Mouse (Mus musculus) thymus, postnatal 0 days (tissue): ENCODE measurements around the gene Ascc2. TPM values are rescaled to one million over a fixed set of nuclear protein-coding genes. Genes with fewer than 3 reads are reported as not detected.
"Not testable (repeated sequence)": the region's sequence is repeated elsewhere in the genome, so short reads cannot be mapped to it uniquely, and the experiment has no call there.

Experiments used
- DNase-seq: peaks from one replicate; pipeline ENCODE4 v3.0.0-alpha.2; 2015; ENCODE audit warnings: low spot score
- polyA plus RNA-seq: library from polyadenylated mRNA; unstranded; fragments of >200 nt; fragmentation: Nextera tagmentation; extraction: Ambion mirVana; gene quantifications from 2 replicates; pipeline ENCODE4 v1.2.1, GENCODE M21; 2015

The Ascc2 gene
- polyA plus RNA-seq, 1 experiment from 2014 or later = 27.4 TPM

- no peak for DNase-seq
Observed at GRCm38 (mm10) chr11:4683516-4683915, 46.0 kb downstream of the Ascc2 start.

- DNase-seq = no peak
Observed at GRCm38 (mm10) chr11:4684186-4684585, 46.6 kb downstream of the Ascc2 start.

DNA sequence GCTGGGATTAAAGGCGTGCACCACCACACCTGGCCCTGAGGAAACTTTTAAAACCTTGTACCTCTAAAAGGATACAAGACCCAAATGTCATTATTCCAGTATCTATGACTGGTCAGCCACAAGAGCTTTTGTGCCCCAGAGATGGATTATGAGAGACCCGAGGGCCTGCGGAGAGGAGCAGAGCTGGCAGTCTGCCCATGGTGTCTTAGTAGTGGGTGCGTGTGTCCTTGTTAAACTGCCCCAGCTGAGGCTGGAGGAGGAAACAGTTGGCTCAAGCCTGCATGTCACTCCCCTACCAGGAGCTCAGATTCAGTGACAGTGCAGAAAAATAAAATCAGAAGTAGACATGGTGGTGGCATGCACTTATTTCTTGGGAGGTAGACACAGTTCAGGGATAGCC is 47.5 kb downstream of the Ascc2 start:
- no peak for DNase-seq

DNA sequence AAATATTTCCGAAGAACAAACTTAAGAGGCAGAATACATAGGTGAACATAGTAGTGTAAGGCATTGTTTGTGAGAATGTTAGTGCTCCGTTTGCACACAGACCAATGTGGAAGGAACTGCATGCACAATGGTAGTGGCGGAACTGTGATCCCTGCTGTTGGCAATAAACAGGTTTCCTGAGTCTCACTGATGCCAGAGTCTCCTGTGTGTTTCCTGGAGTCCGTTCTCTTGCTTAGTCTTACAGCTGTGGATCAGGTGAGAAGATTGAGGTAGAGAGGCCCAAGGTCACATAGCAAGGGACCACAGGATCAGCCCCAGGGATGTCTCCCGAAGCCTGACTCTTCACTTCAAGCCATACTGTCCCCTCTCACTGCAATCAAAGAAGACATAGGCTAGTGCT is 48.0 kb downstream of the Ascc2 start:
- DNase-seq = no peak

DNA sequence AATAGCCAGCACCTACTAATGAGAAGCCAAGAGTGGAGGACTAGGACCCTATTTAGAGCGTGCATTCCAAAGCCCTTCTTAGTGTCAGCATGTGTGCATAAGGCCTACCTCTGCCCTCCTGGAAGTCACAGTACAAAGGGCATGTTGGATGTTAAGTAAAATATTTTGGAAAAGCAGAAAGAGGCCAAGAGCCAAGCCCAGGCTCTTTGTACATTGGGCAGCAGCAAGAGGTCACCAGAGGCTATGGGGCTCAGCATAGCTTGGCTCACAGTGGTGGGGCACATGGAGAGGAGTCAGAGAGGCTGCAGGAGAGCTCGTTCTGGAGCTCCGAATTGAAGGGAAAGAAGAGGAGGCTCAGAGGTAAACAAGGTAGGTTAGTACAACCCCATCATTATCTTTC is 49.5 kb downstream of the Ascc2 start:
- no peak for DNase-seq

DNA sequence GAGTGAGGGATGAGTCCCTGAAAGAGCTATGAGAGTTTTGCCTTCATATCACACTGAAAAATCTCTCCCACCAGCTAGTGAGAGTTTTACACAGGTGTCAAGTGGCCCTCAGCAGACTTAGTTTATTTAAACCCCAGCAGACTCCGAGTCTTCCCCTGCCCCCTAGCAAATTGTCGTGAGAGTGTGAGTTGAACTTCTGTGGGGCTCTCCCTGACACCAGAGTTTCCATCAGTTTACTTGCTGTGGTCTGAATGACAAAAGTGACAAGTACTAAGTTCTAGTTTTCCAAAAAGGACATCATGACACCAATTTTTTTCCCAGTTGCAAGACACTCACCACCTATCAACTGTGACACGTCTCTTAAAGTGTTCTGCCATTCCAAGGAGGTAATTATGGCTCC is 50.3 kb downstream of the Ascc2 start:
- no peak for DNase-seq

- DNase-seq = no peak
Observed at GRCm38 (mm10) chr11:4688632-4689380, 51.3 kb downstream of the Ascc2 start.

DNA sequence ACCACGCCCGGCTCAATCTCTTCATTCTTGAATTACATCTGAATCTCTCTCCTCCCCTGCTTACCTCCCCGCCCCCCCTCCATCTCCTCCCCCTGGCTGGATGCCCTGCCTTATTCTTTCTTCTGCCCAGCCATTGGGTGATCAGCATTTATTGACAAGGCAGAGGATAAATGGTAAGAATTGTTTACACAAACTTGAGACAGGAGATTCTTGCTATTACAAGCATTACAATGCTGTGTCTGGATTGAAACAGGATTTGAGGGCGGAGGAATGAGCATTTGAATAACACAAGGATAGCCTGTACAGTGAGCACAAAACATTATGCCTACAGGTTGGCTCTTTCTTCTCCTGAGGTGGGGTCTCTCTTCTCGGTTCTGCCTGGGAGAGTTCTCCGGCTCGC is 52.8 kb downstream of the Ascc2 start:
- no peak for DNase-seq

DNA sequence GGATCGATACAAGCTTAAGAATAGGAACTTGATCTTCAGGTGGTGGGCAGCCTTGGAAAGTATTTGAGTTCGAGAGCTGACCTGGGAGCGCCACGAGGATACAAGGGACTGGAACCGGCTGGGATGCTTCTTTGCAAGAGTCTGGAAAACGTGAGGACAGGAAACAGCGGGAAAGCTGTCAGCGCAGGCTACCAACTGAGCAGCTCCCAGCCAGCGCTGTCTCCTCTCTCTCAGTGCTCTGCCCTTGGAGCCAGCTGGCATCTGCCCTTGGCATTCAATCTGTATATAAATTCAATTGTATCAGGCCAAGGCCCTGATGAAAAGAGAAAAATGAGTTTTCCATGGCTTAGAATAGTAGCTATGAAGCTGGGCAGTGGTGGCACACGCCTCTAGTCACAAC is 53.7 kb downstream of the Ascc2 start:
- no peak for DNase-seq

DNA sequence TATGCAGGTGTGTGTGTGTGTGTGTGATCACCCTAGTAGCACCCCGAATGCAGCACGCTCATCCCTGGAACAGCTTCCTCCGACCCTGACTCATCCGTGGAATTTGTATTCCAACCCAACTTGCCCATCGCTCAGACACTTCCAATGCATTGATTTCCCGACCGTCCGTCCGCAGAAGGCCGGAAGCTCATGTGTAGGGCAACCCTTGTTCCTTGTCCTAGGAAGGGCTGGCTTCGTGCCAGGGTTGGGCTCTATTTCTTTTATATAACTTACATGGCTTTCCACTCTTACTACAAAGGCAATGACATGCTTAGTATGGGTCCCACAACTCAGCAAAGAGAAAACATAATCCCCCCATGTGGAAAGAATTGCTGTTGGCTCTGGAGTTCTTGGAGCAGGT is 54.6 kb downstream of the Ascc2 start:
- no peak for DNase-seq

DNA sequence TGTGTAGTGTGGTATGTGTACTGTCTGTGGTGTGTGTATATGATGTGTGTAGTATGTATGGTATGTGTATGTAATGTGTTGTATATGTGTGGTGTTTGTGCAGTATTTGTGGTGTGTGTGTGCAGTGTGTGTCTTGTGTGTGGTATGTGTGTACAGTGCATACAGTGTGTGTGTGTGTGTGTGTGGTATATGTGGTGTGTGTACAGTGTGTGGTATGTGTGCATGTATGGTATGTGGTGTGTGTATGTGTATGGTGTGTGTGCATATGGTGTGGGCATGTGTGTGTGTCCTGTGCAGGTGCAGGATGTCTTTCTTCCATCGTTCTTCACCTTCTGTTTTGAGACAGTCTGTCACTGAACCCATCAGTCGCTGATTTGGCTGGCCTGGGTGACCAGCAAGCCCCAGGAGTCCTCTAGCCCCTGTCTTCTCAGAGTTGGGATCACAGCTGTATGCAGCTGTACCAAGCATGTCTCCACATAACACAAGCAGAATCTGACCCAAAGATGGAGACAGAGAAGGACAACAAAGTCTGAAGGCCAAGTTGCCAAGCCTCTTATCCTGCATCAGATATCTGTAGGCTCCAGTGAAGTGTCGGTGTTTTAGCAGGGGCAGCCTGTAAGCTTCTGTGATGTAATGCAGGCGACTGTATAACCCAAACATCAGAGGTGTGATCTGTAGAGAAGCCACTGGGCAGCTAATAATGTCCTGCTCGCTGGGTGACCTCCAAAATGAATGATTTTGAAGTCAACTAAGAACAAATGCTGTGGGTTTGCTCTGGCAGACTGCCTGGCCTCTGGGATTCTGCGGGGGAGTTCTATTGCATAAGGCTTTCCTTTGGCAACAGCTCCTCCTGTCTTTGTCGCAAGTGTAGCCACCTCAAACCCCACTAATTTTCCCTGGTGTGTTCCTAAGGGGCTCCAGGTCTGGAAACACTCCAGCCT is 59.8 kb downstream of the Ascc2 start:
- no peak for DNase-seq

- no peak for DNase-seq
Observed at GRCm38 (mm10) chr11:4700726-4701125, 63.2 kb downstream of the Ascc2 start.

DNA sequence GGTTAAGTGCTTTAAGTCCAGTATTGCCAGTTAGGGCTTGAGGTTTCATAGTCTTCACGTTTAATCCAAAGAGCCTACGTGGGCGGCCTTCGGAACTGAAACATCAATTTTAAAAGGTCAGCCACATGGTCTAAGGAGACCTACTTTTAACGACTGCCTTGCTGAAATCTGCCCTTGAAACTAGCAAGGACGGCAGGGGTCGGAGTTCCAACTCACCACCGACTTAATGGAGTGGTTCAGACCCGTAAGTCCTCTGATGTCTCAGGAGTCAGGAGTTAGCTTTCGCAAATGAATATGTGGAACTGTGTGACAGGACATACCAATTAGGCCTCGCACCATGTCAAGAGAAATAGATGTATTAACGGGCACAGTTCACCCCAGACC is 66.1 kb downstream of the Ascc2 start:
- DNase-seq = no peak

DNA sequence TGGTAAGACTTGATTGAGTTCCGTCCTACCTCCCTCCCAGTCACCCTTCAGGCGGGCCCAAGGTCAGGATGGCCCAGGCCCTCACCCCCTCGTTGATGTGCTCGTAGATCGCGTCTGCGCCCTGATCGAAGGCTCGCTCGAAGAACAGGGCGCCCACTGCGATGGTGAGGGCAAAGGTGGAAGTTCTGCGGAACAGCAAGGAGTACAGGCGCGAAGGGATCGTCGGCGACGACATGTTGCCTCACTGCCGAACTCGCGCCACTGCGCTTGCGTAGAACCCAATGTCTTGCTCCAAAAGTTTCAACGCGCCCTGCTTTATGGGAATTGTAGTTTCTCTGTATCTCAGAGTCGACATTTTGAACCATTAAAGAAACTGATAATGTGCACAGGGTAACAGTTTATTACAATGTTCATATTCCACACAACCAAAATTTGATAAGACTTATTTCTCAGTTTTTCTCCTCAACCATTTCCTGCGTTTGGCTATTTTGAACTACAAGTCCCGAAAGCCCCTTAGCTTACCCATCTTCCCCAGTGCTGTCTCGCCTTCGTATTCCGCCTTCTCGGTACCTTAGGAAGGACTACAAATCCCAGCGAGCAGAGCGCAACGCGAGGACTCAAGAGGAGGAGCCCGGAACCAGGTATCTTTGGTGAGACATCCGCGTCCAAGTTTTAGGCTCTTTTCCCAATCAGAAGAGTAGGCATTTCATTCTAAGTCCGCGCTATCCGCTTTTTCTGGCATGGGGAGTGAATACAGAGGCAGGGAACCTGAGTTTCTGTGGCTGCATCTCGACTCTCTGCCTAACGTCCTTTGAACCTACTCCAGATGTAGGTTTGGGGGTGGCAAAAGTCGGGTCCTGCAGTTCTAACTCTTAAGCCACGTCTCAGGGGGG is 66.8 kb downstream of the Ascc2 start, which contains the start of the genes Uqcr10 and Zmat5:
Gene Uqcr10, minus strand, starts transcription at position 271 of the 893 bp plus-strand sequence.
Gene Zmat5, plus strand, starts transcription at position 607 of the 893 bp plus-strand sequence.
- peak; percentile 95 for DNase-seq

DNA sequence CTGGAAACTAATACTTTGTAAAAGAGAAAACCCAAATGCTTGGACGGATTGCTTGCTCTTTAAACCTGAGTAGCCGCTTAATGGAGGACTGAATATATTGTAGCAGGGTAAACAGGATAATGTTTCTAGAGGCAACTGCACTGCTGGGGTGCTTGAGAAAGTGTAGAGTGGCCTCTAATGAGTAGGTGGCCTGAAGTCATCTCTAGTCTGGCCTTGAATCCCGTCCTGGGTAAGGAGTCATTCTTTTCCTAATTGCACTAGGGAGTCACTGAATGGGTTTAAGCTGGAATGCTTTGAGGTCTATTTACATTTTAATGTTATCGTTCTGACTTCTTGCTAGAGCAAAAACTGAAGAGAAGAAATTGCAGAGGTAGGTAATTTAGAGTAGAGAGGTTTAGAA is 67.6 kb downstream of the Ascc2 start:
- no peak for DNase-seq

DNA sequence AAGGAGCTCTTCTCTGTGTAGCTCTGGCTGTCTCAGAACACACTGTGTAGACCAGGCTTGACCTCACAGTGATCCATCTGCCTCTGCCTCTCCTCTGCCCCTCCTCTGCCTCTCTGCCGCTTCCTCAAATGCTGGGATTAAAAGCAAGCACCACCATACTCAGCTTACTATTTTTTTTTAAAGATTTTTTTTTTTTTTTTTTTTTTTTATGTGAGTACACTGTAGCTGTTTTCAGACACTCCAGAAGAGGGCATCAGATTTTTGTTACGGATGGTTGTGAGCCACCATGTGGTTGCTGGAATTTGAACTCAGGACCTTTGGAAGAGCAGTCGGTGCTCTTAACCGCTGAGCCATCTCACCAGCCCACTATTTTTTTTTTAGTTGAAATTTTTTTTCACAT is 72.6 kb downstream of the Ascc2 start:
- DNase-seq = not testable (repeated sequence)

DNA sequence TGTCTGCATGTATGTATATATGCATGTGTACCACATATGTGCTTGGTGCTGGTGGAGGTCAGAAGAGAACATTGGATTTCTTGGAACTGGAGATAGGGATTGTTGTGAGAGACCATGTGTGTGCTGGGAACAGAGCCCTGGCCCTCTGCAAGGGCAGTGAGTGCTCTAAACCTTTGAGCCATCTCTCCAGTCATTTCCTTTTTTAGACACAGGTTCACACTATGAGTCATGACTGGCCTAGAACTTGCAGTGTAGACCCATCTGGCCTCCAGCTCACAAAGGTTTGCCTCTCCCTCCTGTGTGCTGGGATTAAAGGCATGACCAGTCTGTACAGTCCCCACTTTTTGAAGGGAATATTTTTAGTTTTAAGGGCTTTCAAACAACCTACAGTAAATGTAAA is 75.3 kb downstream of the Ascc2 start:
- DNase-seq = no peak

GRCm38 (mm10) chr11:4714727-4715126 is 77.2 kb downstream of the Ascc2 start:
- DNase-seq = no peak

GRCm38 (mm10) chr11:4715596-4715995 is 78.0 kb downstream of the Ascc2 start:
- DNase-seq = no peak

- no peak for DNase-seq
Observed at GRCm38 (mm10) chr11:4716530-4717236, 79.1 kb downstream of the Ascc2 start.

DNA sequence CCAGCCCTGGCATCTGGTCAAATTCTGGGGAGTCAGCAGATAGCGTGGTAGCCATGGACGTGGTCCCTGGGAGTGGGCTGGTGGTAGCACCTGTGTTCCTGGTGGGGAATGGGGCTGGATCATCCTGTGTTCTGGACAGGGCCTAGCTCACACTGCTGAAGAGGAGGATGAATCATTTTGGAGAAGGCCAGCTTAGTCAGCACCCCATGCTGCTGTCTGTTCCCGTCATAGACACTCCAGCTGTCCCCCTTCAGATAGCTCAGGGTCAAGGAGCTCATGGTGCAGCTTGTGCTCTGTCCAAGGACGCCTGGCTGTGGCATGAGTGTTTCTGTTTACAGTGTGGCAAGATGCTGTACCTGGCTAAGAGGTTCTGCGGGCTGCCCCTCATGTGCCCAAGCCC is 81.0 kb downstream of the Ascc2 start:
- DNase-seq = no peak
